Mouse (Mus musculus): ENCODE results near the gene Polr2h.
"Not testable (repeated sequence)": the region's sequence is repeated elsewhere in the genome, so short reads cannot be mapped to it uniquely, and the experiment has no call there.

Polr2h gene

GRCm38 (mm10) chr16:20717181-20717977, at the start of gene Polr2h, which contains the start of gene Clcn2:
Polr2h (plus strand) TSS chr16:20717665.
Clcn2 (minus strand) TSS chr16:20717746.
- peak; percentile 96 for DNase-seq (ENCODE audit: low spot score)

GRCm38 (mm10) chr16:20668013-20668412, 49.5 kb upstream of the Polr2h start, which contains the start of gene Eif4g1:
Eif4g1 (plus strand) TSS chr16:20668313.
- DNase-seq (ENCODE audit: low spot score), result not testable (repeated sequence)

- no peak for DNase-seq (ENCODE audit: low spot score)
Measured at GRCm38 (mm10) chr16:20670291-20670690, 47.2 kb upstream of the Polr2h start.

DNA sequence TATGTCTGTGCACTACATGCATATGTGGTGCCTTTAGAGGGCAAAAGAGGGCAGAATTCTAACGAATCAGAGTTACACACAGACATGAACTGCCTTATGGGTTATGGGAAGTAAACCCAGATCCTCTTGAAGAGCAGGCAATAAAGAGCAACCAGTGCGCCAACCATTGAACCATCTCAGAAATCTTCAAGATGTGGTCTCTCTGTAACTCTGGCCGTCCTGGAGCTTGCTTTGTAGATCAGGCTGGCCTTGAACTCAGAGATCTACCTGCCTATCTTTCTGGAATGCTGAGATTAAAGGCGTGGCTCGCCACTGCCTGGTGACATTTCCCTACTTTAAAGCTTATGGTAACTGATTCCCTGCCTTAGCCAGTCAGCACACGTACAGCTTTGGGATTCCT, 45.6 kb upstream of the Polr2h start:
- no peak for DNase-seq (ENCODE audit: low spot score)

DNA sequence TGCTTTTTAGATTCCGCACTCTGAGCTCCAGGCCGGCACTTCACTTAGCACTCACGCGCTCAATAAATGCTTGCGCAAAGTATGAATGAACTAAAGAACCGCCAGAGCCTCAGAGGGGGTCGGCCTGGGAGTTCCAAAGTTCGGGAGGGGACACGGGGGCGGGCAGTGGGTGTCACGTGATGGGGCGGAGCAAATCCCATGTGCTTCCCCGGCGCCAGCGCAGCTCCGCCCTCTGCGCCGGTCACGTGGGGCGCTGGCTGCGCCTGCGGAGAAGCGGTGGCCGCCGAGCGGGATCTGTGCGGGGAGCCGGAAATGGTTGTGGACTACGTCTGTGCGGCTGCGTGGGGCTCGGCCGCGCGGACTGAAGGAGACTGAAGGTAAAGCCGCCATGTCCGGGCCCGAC, 45.0 kb upstream of the Polr2h start:
- peak; percentile 95 for DNase-seq (ENCODE audit: low spot score)

- no peak for DNase-seq (ENCODE audit: low spot score)
Measured at GRCm38 (mm10) chr16:20672965-20673705, 44.3 kb upstream of the Polr2h start.

- no peak for DNase-seq (ENCODE audit: low spot score)
Measured at GRCm38 (mm10) chr16:20673706-20674303, 43.7 kb upstream of the Polr2h start.

- DNase-seq (ENCODE audit: low spot score), result no peak
Measured at GRCm38 (mm10) chr16:20675213-20675612, 42.3 kb upstream of the Polr2h start.

- no peak for DNase-seq (ENCODE audit: low spot score)
Measured at GRCm38 (mm10) chr16:20676702-20677101, 40.8 kb upstream of the Polr2h start.

GRCm38 (mm10) chr16:20677380-20677779, 40.1 kb upstream of the Polr2h start:
- no peak for DNase-seq (ENCODE audit: low spot score)

DNA sequence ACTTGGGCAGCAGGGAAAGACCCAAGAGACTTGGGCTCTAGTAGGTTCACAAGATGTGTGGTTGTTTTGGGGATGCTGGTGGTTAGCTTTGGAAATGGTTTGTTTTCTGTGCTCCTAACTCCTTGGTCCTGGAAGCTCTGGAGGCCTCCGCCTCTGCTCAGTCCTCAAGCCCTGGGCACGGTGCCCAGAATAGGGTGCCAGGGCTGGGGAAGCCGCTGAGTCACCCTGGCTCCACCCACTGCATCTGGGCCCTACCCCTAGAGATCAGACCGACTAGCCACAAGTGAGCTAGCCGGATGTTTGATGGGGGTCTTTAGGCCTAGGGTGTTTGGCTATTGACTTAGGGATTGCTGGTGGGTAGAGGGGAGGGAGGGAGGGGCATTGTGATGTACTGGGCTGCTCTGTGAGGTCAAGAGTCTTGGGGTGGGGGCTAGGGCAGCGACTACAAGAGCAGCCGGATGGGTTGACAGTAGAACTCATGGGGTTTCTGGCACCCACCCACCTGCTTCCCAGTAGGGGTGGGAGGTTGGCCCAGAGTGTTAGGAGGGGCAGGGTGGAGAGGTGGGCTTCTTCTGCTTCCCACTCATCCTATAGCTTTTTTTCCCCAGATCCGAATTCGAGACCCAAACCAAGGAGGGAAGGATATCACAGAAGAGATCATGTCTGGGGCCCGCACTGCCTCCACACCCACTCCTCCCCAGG, 39.3 kb upstream of the Polr2h start:
- peak; percentile 73 for DNase-seq (ENCODE audit: low spot score)

DNA sequence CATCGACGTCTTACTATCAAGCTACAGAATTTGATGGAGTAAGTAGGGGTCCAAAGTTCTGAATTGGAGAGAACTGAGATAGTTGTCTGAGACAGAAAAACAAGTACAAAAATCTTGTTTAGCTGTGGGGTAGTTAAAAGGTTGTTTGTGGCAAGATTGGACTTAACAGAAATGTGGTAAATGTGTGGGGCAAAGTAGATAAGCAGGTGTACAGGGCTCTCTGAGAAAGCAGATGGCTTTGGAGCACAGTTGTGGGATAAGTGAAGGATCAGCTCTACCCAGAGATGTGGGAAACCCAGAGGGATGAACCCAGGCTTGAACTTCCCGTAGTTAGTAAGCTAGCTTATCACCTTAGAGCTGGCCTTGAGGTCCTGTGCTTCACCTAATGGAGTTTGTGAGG, 26.7 kb upstream of the Polr2h start:
- DNase-seq (ENCODE audit: low spot score), result no peak

GRCm38 (mm10) chr16:20691617-20692016, 25.8 kb upstream of the Polr2h start:
- no peak for DNase-seq (ENCODE audit: low spot score)

DNA sequence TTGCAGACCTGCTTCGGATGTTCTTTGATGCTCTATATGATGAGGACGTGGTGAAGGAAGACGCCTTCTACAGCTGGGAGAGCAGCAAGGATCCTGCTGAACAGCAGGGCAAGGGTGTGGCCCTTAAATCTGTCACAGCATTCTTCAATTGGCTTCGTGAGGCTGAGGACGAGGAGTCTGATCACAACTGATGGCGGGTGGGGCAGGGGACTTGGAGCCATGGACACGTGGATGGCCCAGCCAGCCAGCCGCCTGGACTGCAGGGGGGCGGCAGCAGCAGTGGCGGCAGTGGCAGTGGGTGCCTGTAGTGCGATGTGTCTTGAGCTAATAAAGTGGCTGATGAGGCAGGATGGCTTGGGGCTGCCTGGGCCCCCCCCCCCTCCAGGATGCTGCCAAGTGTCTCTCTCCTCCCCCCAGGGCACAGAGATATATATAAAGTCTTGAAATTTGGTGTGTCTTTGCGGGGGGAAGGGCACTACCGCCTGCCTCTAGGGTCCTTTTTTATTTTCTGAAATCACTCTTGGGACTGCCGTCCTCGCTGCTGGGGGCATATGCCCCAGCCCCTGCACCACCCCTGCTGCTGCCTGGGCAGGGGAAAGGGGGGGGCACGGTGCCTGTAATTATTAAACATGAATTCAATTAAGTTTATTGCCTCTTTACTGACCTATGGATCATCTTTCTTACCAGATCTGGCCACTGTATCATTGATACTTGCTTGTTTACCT, 25.1 kb upstream of the Polr2h start:
- DNase-seq (ENCODE audit: low spot score), result no peak

GRCm38 (mm10) chr16:20693111-20693701, 24.3 kb upstream of the Polr2h start, which contains the start of gene Fam131a:
Fam131a (plus strand) TSS chr16:20693241.
- peak; percentile 92 for DNase-seq (ENCODE audit: low spot score)

DNA sequence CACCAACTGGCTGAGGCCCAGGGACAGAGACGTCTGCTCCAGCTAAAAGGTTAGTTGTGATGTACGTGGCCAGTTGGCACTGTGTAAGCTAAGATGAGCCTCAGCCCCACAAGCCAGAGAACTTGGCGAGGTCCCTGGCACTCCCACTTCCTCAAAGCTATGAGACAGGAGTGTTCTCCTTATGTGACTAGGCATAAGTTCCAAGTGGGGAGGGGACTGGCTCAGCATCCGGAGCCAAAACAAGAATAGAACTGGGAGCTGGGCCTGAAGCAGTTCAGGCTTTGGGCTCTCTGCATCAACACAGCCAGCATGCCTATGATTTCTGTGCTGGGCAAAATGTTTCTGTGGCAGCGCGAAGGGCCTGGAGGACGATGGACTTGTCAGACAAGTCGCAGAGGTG, 22.7 kb upstream of the Polr2h start:
- DNase-seq (ENCODE audit: low spot score), result no peak

DNA sequence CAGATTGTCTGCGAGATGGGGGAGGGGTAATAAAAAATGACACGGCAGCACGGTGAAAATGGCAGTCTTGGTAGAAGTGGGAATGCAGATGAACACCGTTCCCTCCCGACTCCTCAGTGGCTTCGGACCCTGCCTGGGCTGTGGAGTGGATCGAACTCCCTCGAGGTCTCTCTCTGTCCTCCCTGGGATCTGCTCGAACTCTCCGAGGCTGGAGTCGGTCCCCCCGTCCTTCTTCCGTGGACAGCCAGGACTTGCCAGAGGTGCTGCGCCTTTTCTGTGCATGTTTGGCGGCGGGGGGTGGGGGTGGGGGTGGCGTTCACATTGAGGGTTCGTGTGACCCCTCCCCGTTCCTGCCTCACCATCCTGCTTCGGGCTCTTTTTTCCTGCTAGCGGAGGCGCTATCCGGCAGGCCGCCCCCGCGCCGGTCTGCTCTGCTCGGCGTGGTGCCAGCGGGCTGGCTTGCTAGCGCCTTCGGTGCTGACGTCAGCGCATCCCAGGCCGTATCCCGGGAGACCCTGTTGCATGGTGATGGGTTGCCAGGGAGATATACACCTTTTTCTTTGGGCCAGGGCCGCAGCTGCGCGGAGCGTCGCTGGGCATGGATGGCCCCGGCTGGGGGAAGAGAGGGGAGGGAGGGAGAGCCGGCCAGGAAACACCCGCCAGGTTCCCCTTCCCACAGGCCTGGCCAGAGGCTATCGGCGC, 21.7 kb upstream of the Polr2h start:
- peak; percentile 93 for DNase-seq (ENCODE audit: low spot score)

DNA sequence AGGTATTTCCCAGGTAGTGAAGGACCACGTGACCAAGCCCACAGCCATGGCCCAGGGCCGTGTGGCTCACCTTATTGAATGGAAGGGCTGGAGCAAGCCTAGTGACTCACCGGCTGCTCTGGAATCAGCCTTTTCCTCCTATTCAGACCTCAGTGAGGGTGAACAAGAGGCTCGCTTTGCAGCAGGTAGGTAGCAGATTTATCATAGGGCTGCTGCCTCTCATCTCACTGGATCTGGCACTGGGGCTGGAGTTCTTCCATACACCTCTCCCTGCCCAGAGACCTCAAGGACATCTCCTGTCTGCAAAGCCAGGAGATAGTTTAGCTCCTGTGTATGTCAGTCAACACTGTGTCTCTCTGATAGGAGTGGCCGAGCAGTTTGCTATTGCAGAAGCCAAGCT, 18.2 kb upstream of the Polr2h start:
- DNase-seq (ENCODE audit: low spot score), result no peak

- no peak for DNase-seq (ENCODE audit: low spot score)
Measured at GRCm38 (mm10) chr16:20700036-20700435, 17.4 kb upstream of the Polr2h start.

- no peak for DNase-seq (ENCODE audit: low spot score)
Measured at GRCm38 (mm10) chr16:20701316-20701715, 16.1 kb upstream of the Polr2h start.
